Mouse (Mus musculus) heart, postnatal 0 days (tissue): Measurements from ENCODE around the gene Kcnk1. TPM values are rescaled to one million over a fixed set of nuclear protein-coding genes. Genes with fewer than 3 reads are reported as not detected.

Source experiments
- ATAC-seq: fragments of 200-750 bp; cut with Nextera tagmentation; 2 replicates; pipeline ENCODE4 v1.8.0; 2017; ENCODE audit warnings: low read depth, moderate number of reproducible peaks, moderate library complexity; ENCODE audit not compliant: insufficient read depth
- DNase-seq: peaks from one replicate; pipeline ENCODE4 v3.0.0-alpha.2; 2016; ENCODE audit warnings: low spot score
- H3K27ac ChIP-seq: fragments of 300-500 bp; sonication (generic); 2 replicates; pipeline ENCODE4 v1.5.1; 2014; ENCODE audit warnings: low read depth, mild to moderate bottlenecking
- H3K27me3 ChIP-seq: fragments of 300-500 bp; sonication (generic); 2 replicates; pipeline ENCODE4 v1.6.1; 2014; ENCODE audit warnings: low read length, mixed read lengths; ENCODE audit not compliant: control insufficient read depth, insufficient read depth
- H3K36me3 ChIP-seq: fragments of 300-500 bp; sonication (generic); replicated peaks from 2 replicates; pipeline ENCODE4 v1.6.1; 2014; ENCODE audit warnings: low read length, mixed read lengths; ENCODE audit not compliant: control insufficient read depth, insufficient read depth
- H3K4me1 ChIP-seq: fragments of 300-500 bp; sonication (generic); 2 replicates; pipeline ENCODE4 v1.6.1; 2014; ENCODE audit warnings: antibody characterized with exemption; ENCODE audit not compliant: control insufficient read depth, insufficient read depth
- H3K4me2 ChIP-seq: fragments of 300-500 bp; sonication (generic); 2 replicates; pipeline ENCODE4 v1.6.1; 2014; ENCODE audit warnings: low read depth, mild to moderate bottlenecking, low read length, moderate library complexity
- H3K4me3 ChIP-seq: fragments of 300-500 bp; sonication (generic); 2 replicates; pipeline ENCODE4 v1.5.1; 2014; ENCODE audit warnings: low read depth, low read length
- H3K9ac ChIP-seq: fragments of 300-500 bp; sonication (generic); replicated peaks from 2 replicates; pipeline ENCODE4 v1.6.1; 2014; ENCODE audit warnings: low read depth, low read length, mixed read lengths
- H3K9me3 ChIP-seq: fragments of 300-500 bp; sonication (generic); replicated peaks from 2 replicates; pipeline ENCODE4 v1.6.1; 2016; ENCODE audit warnings: low read length; ENCODE audit not compliant: control insufficient read depth
- CTCF ChIP-seq: IDR thresholded peaks from 2 replicates; pipeline ENCODE4 v1.5.1; 2016; ENCODE audit warnings: antibody characterized with exemption, control low read depth, low read depth
- EP300 ChIP-seq: IDR thresholded peaks from 2 replicates; pipeline ENCODE4 v1.6.1; 2016; ENCODE audit warnings: antibody characterized with exemption, low read depth
- WGBS: fragments of 180-500 bp; shearing (Covaris S2); extraction: QIAGEN DNeasy Blood & Tissue Kit; methylation state at CpG from one replicate; pipeline ENCODE4 v1.1.7; 2014; 5-methylcytosine and 5-hydroxymethylcytosine counted together
- polyA plus RNA-seq: library from polyadenylated mRNA; unstranded; fragments of >200 nt; fragmentation: Nextera tagmentation; extraction: Ambion mirVana; gene quantifications from 2 replicates; pipeline ENCODE4 v1.2.1, GENCODE M21; 2015
- total RNA-seq: library from RNA; depleted of rRNA; stranded (reverse); fragments of >200 nt; gene quantifications from 2 replicates; pipeline ENCODE4 v1.2.3, GENCODE M21; 2014; ENCODE audit warnings: low replicate concordance

The Kcnk1 gene
- total and polyA plus RNA-seq, 2 experiments from 2014 or later, result 0.55 to 10.5 TPM

DNA sequence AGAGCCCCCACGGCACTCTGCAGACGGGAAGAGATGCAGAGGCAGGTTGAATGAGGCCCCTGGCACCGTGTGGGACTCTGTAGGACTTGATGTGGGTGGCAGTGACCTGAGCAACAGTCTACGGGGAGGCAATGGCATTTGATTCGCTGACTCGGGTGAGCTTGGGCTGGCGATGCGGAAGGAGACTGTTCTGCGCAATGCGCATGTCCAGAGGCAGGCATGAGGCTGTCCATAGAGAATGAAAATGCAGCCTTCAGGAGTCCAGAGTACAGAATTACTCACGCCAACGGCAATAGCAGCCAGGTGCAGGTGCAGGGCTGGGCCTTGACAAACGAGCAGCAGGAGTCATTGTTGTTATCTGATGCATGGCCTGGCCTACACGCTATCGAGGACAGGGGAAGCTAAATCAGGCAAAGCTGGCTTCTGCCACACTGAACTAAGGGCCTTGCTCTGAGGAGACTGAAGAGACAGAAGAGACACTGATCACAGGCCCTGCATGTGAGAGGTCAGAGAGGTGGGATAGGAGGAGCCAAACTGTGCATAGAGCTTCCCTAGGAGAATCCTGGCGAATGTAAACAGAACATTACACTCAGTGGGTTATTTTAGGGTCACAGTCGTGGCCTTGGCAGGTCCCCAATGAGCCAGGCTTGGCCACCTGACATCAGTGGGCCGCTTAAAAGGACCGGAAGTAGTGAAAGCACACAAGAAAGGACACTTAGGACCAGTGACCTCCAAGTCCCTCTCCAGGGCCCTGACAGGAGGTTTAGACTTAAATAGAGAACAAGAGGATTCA lies 12.8 kb downstream of the Kcnk1 start:
- Histone ChIP-seq H3K27ac (no peak overlapping the region), H3K36me3 (no peaks in the 10 kb centered on the region), H3K9me3 (no peaks in the 10 kb centered on the region), H3K4me1 (peaks cover 4% of the 10 kb centered on the region; the same call in 1 of the 2 replicates), H3K27me3 (no peaks in the 10 kb centered on the region), H3K4me3 (no peak overlapping the region), H3K4me2 (no peak overlapping the region), H3K9ac (no peak overlapping the region; the same call in 1 of the 2 replicates)
- DNase-seq (no peak), ATAC-seq (no peak)
- TF ChIP-seq EP300 (no peak), CTCF (no peak)
- 71% methylated on average over 19 of the region's 19 CpGs for WGBS

- H3K27ac ChIP-seq, result no peak overlapping the region
- no peaks in the 10 kb centered on the region for H3K9me3 ChIP-seq
- no peak overlapping the region for H3K4me2 ChIP-seq
- H3K4me3 ChIP-seq, result no peak overlapping the region
- H3K4me1 ChIP-seq, result no peaks in the 10 kb centered on the region
- WGBS, result 74% methylated on average over 2 of the region's 2 CpGs
- DNase-seq (no peak), ATAC-seq (no peak)
- TF ChIP-seq CTCF, result no peak
- no peak for TF ChIP-seq EP300
- no peaks in the 10 kb centered on the region for H3K27me3 ChIP-seq
- H3K36me3 ChIP-seq, result no peaks in the 10 kb centered on the region
- no peak overlapping the region for H3K9ac ChIP-seq
Measured at GRCm38 (mm10) chr8:126008945-126009344, 14.0 kb downstream of the Kcnk1 start.

GRCm38 (mm10) chr8:126010900-126011299 lies 15.9 kb downstream of the Kcnk1 start:
- Histone ChIP-seq H3K4me2 (no peak overlapping the region), H3K4me1 (no peaks in the 10 kb centered on the region), H3K9ac (no peak overlapping the region), H3K4me3 (no peak overlapping the region), H3K36me3 (no peaks in the 10 kb centered on the region), H3K27ac (no peak overlapping the region), H3K9me3 (no peaks in the 10 kb centered on the region), H3K27me3 (no peaks in the 10 kb centered on the region)
- ATAC-seq (no peak), DNase-seq (no peak)
- TF ChIP-seq CTCF (no peak), EP300 (no peak)
- WGBS, result 60% methylated on average over 3 of the region's 3 CpGs

DNA sequence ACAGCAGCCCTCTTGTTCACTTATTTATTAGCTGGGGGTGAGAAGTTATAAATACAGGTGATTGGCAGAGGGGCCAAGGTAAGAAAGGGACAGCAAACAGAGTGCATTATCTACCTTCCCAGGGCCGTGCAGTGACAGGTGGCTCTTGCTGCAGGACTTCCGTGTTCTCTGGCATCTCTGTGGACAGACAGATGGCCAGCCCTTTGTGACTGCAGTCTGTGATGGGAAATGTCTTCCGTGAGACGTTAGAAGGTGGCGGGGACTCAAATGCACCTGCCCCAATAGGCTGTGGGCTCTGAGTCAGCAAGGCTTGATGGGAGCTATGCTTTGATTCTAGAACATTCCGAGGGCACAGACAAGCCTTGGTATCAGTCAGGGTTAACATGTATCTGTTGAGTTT lies 17.4 kb downstream of the Kcnk1 start:
- DNase-seq, result no peak
- no peak overlapping the region for H3K9ac ChIP-seq
- no peaks in the 10 kb centered on the region for H3K27me3 ChIP-seq
- no peaks in the 10 kb centered on the region for H3K36me3 ChIP-seq
- TF ChIP-seq CTCF, result no peak
- no peak for TF ChIP-seq EP300
- no peaks in the 10 kb centered on the region for H3K4me1 ChIP-seq
- H3K9me3 ChIP-seq, result no peaks in the 10 kb centered on the region
- H3K4me2 ChIP-seq, result no peak overlapping the region
- ATAC-seq, result no peak
- WGBS, result 78% methylated on average over 6 of the region's 6 CpGs
- no peak overlapping the region for H3K27ac ChIP-seq
- no peak overlapping the region for H3K4me3 ChIP-seq

GRCm38 (mm10) chr8:126013646-126014045 lies 18.7 kb downstream of the Kcnk1 start:
- 76% methylated on average over 5 of the region's 5 CpGs for WGBS
- Histone ChIP-seq H3K27me3 (no peaks in the 10 kb centered on the region), H3K4me3 (no peak overlapping the region), H3K9ac (no peak overlapping the region), H3K9me3 (no peaks in the 10 kb centered on the region), H3K36me3 (no peaks in the 10 kb centered on the region), H3K4me2 (no peak overlapping the region), H3K4me1 (no peaks in the 10 kb centered on the region), H3K27ac (no peak overlapping the region)
- ATAC-seq (no peak), DNase-seq (no peak)
- TF ChIP-seq CTCF, result no peak
- TF ChIP-seq EP300, result no peak

DNA sequence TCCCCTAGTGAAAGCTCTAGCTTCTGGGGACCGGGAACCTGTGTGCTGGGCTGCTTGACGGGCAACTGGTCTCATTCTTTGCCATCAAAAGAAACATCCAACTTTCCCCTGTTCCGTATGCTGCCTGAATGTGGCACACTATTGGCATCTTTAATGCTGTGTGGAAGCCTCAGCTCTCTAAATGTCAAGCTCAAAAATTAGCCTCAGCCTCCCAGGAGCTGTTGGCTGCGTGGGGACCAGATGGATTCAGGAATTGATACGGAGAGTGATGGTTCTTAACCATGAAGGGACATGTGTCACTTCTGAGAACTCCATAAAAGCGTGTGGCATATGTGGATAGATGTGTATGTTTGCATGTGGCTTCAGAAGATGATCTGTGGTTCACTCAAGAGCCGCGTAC lies 27.0 kb downstream of the Kcnk1 start:
- 86% methylated on average over 8 of the region's 8 CpGs for WGBS
- no peak overlapping the region for H3K4me2 ChIP-seq
- TF ChIP-seq CTCF, result no peak
- no peak for TF ChIP-seq EP300

More for the DNA sequence above, 27.0 kb downstream of the Kcnk1 start:
- H3K9ac ChIP-seq, result no peak overlapping the region
- ATAC-seq (no peak), DNase-seq (no peak)
- H3K27ac ChIP-seq, result no peak overlapping the region
- no peaks in the 10 kb centered on the region for H3K36me3 ChIP-seq
- H3K4me3 ChIP-seq, result no peak overlapping the region
- no peaks in the 10 kb centered on the region for H3K4me1 ChIP-seq
- H3K9me3 ChIP-seq, result no peaks in the 10 kb centered on the region
- H3K27me3 ChIP-seq, result no peaks in the 10 kb centered on the region
